Comparison of ENCODE assay signal across 26 mouse cellular contexts in genomic region chr10:62198891-62199290, GRCm38 (mm10). TPM values are rescaled to one million over a fixed set of nuclear protein-coding genes. Genes with fewer than 3 reads are reported as not detected.
"Had no signal": no experiment of that assay in that cellular context is flagged by ENCODE, and none has a peak within 500 bp of the region (broad histone marks: within the 10 kb centered on the region; RNA-seq: fewer than 3 reads in every experiment).

No protein-coding gene starts in this region.

- H3K36me3 ChIP-seq: heart, embryonic 12.5 days; hindbrain, embryonic 12.5 days; hindbrain, embryonic 15.5 days; limb, embryonic 13.5 days; limb, embryonic 15.5 days had no signal

- ATAC-seq: hindbrain, postnatal 0 days; intestine, embryonic 16.5 days; liver, embryonic 12.5 days had no signal

- H3K27me3 ChIP-seq: hindbrain, embryonic 12.5 days; hindbrain, embryonic 15.5 days; limb, embryonic 13.5 days; limb, embryonic 15.5 days; liver, embryonic 12.5 days had no signal

- H3K4me3 ChIP-seq: heart, embryonic 12.5 days; hindbrain, embryonic 10.5 days; hindbrain, embryonic 12.5 days; hindbrain, embryonic 15.5 days; limb, embryonic 13.5 days; limb, embryonic 15.5 days; liver, embryonic 12.5 days had no signal

- H3K9ac ChIP-seq: heart, embryonic 12.5 days; hindbrain, embryonic 12.5 days; hindbrain, embryonic 15.5 days; limb, embryonic 13.5 days; limb, embryonic 15.5 days; liver, embryonic 12.5 days; liver, embryonic 14.5 days had no signal

- DNase-seq: gastrocnemius, postnatal 14 days; gastrocnemius, postnatal 36 days; heart, postnatal 14 days; heart, postnatal 4 days; kidney, adult 11 months; kidney, postnatal 14 days; layer of hippocampus, adult 9-11 months; layer of hippocampus, postnatal 36 days; left cerebral cortex, postnatal 4 days; lung, adult 18-20 months had no signal

- H3K27ac ChIP-seq: hindbrain, embryonic 10.5 days; hindbrain, embryonic 12.5 days; hindbrain, embryonic 15.5 days; hindbrain, postnatal 0 days; kidney, postnatal 0 days; limb, embryonic 13.5 days; limb, embryonic 15.5 days; liver, embryonic 12.5 days; liver, embryonic 14.5 days had no signal

- H3K4me2 ChIP-seq: heart, embryonic 12.5 days; hindbrain, embryonic 12.5 days; hindbrain, embryonic 15.5 days; limb, embryonic 13.5 days; limb, embryonic 15.5 days; liver, embryonic 12.5 days had no signal

- H3K9me3 ChIP-seq: heart, embryonic 12.5 days; hindbrain, embryonic 10.5 days; hindbrain, embryonic 12.5 days; hindbrain, embryonic 15.5 days; limb, embryonic 13.5 days; limb, embryonic 15.5 days; liver, embryonic 12.5 days had no signal

- H3K4me1 ChIP-seq: limb, embryonic 13.5 days; limb, embryonic 15.5 days had no signal

RNA-seq across cellular contexts. Expression of gene Tspan15, which starts 32.2 kb away (rescaled TPM):
- total RNA-seq: granulocyte monocyte progenitor cell, adult 5-6 weeks had no signal

RNA-seq across cellular contexts. Expression of gene Tacr2, which starts 53.3 kb away (rescaled TPM):
- total RNA-seq: gastrocnemius, adult 8-10 months; gastrocnemius, postnatal 14 days; gastrocnemius, postnatal 36 days; granulocyte monocyte progenitor cell, adult 5-6 weeks; heart, postnatal 14 days; heart, postnatal 4 days; hindbrain, postnatal 0 days; layer of hippocampus, postnatal 36 days; left cerebral cortex, postnatal 4 days; liver, adult 2 months had no signal
- polyA plus RNA-seq: heart, embryonic 12.5 days; heart, embryonic 14.5 days; hindbrain, embryonic 10.5 days; hindbrain, embryonic 12.5 days; hindbrain, embryonic 15.5 days; kidney, postnatal 0 days; limb, embryonic 11.5 days; limb, embryonic 13.5 days; limb, embryonic 15.5 days; liver, adult 2 months; liver, embryonic 12.5 days; liver, embryonic 14.5 days had no signal

RNA-seq across cellular contexts. Expression of gene Fam241b, which starts 55.2 kb away (rescaled TPM):
- total RNA-seq: granulocyte monocyte progenitor cell, adult 5-6 weeks had no signal
